Mouse (Mus musculus) adrenal gland, postnatal 25 days (tissue): Measurements from ENCODE around the gene Pfas. TPM values are rescaled to one million over a fixed set of nuclear protein-coding genes. Genes with fewer than 3 reads are reported as not detected.
"Not testable (repeated sequence)": the region's sequence is repeated elsewhere in the genome, so short reads cannot be mapped to it uniquely, and the experiment has no call there.

ENCODE experiments used
- DNase-seq: peaks from one replicate; pipeline ENCODE4 v3.0.0; 2021; ENCODE audit warnings: mixed read lengths
- total RNA-seq: library from RNA; stranded (reverse); gene quantifications from 2 replicates; pipeline ENCODE4 v1.2.3, GENCODE M21; 2021

The Pfas gene
- total RNA-seq, 1 experiment from 2014 or later, result 40.1 TPM

- DNase-seq, result peak; percentile 86
Measured at GRCm38 (mm10) chr11:69015644-69016441, 7.6 kb upstream of the Pfas start, which contains the start of gene Ctc1. Gene Ctc1, plus strand, starts transcription at chr11:69015911.

GRCm38 (mm10) chr11:69012071-69012601 lies 3.9 kb upstream of the Pfas start:
- DNase-seq, result peak; percentile 82

- not testable (repeated sequence) for DNase-seq
Measured at GRCm38 (mm10) chr11:69011445-69011844, 3.2 kb upstream of the Pfas start.

- no peak for DNase-seq
Measured at GRCm38 (mm10) chr11:69010400-69011323, 2.4 kb upstream of the Pfas start.

- DNase-seq, result no peak
Measured at GRCm38 (mm10) chr11:69009508-69009907, 1.2 kb upstream of the Pfas start.

GRCm38 (mm10) chr11:69006575-69006974 lies 1.7 kb downstream of the Pfas start:
- DNase-seq, result not testable (repeated sequence)

- no peak for DNase-seq
Measured at GRCm38 (mm10) chr11:69005193-69005592, 3.1 kb downstream of the Pfas start.

GRCm38 (mm10) chr11:69003592-69003991 lies 4.7 kb downstream of the Pfas start:
- peak; percentile 52 for DNase-seq

GRCm38 (mm10) chr11:69002782-69003181 lies 5.5 kb downstream of the Pfas start:
- DNase-seq, result not testable (repeated sequence)

- DNase-seq, result no peak
Measured at GRCm38 (mm10) chr11:68997080-68997479, 11.2 kb downstream of the Pfas start.

GRCm38 (mm10) chr11:68994377-68994776 lies 13.9 kb downstream of the Pfas start:
- DNase-seq, result no peak

- peak; percentile 33 for DNase-seq
Measured at GRCm38 (mm10) chr11:68993122-68993521, 15.1 kb downstream of the Pfas start.

- DNase-seq, result peak; percentile 18
Measured at GRCm38 (mm10) chr11:68988341-68988740, 19.9 kb downstream of the Pfas start.

- DNase-seq, result no peak
Measured at GRCm38 (mm10) chr11:68987365-68987882, 20.8 kb downstream of the Pfas start.

GRCm38 (mm10) chr11:68982639-68983369 lies 25.5 kb downstream of the Pfas start:
- DNase-seq, result peak; percentile 78

GRCm38 (mm10) chr11:68980919-68981318 lies 27.3 kb downstream of the Pfas start:
- DNase-seq, result no peak

GRCm38 (mm10) chr11:68979320-68979733 lies 28.9 kb downstream of the Pfas start:
- no peak for DNase-seq

GRCm38 (mm10) chr11:68975601-68976000 lies 32.7 kb downstream of the Pfas start:
- DNase-seq, result no peak

GRCm38 (mm10) chr11:68975085-68975484 lies 33.2 kb downstream of the Pfas start, which contains the start of gene Rangrf:
Gene Rangrf, minus strand, starts transcription at chr11:68975185.
- no peak for DNase-seq

- no peak for DNase-seq
Measured at GRCm38 (mm10) chr11:68974059-68974450, 34.2 kb downstream of the Pfas start.

- peak; percentile 89 for DNase-seq
Measured at GRCm38 (mm10) chr11:68973250-68974058, 34.8 kb downstream of the Pfas start.
